Mouse (Mus musculus): ENCODE measurements around the gene Pnmal2. TPM values are rescaled to one million over a fixed set of nuclear protein-coding genes. Genes with fewer than 3 reads are reported as not detected.

The Pnmal2 gene
- polyA plus RNA-seq, 1 experiment, result not detected

DNA sequence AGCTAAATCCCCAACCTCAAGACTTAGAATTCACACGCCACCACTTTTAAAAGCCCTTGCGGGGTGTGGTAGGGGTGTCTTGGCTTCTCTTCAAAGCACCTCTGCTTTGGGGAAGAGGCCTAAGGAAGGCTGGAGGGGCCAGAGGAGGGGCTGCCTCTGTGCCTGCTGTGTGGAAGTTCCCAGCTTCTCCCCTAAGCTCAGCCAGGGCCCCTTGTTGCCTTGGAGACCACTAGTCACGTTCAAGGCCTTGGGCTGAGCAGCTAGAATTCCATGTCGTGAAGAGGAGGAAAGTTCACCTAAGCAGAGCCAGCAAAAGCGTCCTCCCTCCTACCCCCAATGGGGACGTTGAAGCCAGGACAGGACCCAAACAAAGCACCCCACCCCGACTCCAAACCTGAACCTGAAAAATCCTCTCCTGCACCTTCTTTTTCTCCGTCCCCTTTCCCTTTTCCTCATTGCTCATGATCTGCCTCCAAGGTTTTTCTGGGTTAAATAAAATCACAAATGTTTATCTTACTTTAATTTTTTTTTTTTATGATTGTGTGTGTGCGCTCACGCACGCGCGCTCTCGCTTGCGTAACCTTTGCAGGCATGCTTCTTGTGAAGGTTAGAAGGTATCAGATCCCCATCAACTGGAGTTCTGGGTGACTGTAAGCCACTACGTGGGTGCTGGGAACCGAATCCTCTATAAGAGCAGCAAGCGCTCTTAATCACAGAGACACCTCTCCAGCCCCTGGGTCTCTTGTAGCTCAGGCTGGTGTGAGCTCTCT lies 47.4 kb downstream of the Pnmal2 start:
- H3K4me3 ChIP-seq (replicated peaks), result no peak overlapping the region
- H3K4me1 ChIP-seq, result peaks cover 67% of the 10 kb centered on the region
- H3K27me3 ChIP-seq (replicated peaks), result peaks cover 4% of the 10 kb centered on the region
- H3K36me3 ChIP-seq (replicated peaks; ENCODE audit: low read length), result peaks cover 15% of the 10 kb centered on the region
- H3K9me3 ChIP-seq, result no peaks in the 10 kb centered on the region
- no peak for TF ChIP-seq FLI1 (IDR thresholded peaks at IDR 0.05; ENCODE audit: low read length)
- no peak for TF ChIP-seq GATA1 (IDR thresholded peaks at IDR 0.05; ENCODE audit: borderline replicate concordance, low read length)

DNA sequence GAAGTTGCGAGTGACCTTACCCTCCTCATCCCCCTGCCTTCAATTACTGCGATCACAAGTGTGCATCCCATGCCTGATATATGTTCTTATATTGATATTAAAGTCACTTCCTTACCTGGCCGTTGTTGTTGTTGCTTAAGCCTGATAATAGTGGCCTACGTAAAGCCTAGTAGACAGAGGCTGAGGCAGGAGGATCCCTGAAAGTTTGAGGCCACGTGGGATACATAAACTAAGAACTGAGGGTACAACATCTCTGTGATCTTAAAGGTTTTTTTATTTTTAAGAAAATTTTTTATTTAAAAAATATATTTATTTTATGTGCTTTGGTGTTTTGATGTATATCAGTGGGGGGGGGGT lies 47.9 kb downstream of the Pnmal2 start, which contains the start of gene Ccdc8:
Gene Ccdc8 (plus strand): TSS at position 258 of the 357 bp plus-strand sequence.
- Histone ChIP-seq H3K4me1 (peaks cover 63% of the 10 kb centered on the region), H3K27me3 (replicated peaks) (peaks cover 4% of the 10 kb centered on the region), H3K4me3 (replicated peaks) (peak within 1 kb of the TSS; percentile 92), H3K9me3 (no peaks in the 10 kb centered on the region), H3K36me3 (replicated peaks; ENCODE audit: low read length) (peaks cover 17% of the 10 kb centered on the region)
- TF ChIP-seq GATA1 (IDR thresholded peaks at IDR 0.05; ENCODE audit: borderline replicate concordance, low read length) (no peak), FLI1 (IDR thresholded peaks at IDR 0.05; ENCODE audit: low read length) (no peak)

DNA sequence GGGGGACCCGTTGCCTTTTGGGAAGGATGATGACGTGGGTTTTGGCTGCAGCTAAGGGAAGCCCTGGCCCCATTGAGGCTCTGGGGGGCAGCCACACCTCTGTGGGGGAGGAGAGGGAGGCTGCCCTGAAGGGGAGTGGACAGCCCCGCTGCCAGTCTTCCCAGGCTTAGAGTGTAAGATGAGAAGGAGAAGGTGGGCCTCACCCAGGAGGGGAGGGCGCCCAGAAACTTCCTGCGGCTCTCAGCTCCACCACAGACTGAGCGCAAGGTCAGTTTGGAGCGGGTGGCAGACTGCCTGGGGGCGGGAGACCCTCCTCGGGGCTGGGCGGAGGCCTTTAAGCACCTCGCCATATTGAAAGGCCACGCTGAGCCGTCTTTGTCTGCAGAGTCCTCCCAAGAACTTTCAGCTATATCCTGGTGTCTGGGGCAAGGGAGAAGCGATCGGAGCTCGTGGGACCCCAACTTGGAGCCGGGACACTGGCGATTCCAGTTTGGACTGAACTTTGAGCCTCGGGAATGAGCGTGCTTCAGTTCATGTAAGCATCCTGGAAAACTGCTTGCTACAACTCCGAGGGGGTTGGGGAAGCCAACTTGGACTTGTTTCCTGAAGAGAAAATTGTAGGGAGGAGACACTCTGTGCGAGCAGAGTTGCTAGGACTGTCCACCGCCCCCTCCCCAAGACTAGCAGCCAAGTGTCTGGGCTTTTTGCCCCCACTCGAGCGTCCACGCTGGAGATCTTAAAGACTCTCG lies 49.3 kb downstream of the Pnmal2 start:
- H3K9me3 ChIP-seq, result no peaks in the 10 kb centered on the region
- TF ChIP-seq FLI1 (IDR thresholded peaks at IDR 0.05; ENCODE audit: low read length) (no peak), GATA1 (IDR thresholded peaks at IDR 0.05; ENCODE audit: borderline replicate concordance, low read length) (no peak)
- H3K36me3 ChIP-seq (replicated peaks; ENCODE audit: low read length), result peaks cover 31% of the 10 kb centered on the region
- peaks cover 4% of the 10 kb centered on the region for H3K27me3 ChIP-seq (replicated peaks)
- peaks cover 74% of the 10 kb centered on the region for H3K4me1 ChIP-seq
- H3K4me3 ChIP-seq (replicated peaks), result peak overlapping the region; percentile 92

DNA sequence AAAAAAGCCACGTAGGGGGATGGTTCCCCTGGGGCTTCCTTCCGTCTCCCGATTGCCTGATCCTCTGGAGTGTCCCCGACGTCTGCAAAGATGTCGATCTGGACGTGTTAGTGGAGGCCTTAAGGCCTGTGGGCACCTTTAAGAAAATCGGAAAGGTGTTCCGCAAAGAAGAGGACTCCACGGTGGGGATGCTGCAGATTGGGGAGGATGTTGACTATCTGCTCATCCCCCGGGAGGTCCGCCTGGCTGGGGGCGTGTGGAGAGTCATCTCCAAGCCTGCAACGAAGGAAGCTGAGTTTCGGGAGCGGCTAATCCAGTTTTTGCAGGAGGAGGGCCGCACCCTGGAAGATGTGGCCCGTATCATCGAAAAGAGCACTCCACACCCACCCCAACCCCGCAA lies 49.9 kb downstream of the Pnmal2 start:
- Histone ChIP-seq H3K4me1 (peaks cover 79% of the 10 kb centered on the region), H3K9me3 (no peaks in the 10 kb centered on the region), H3K4me3 (replicated peaks) (peak overlapping the region; percentile 92), H3K27me3 (replicated peaks) (peaks cover 4% of the 10 kb centered on the region), H3K36me3 (replicated peaks; ENCODE audit: low read length) (peaks cover 35% of the 10 kb centered on the region)
- no peak for TF ChIP-seq GATA1 (IDR thresholded peaks at IDR 0.05; ENCODE audit: borderline replicate concordance, low read length)
- no peak for TF ChIP-seq FLI1 (IDR thresholded peaks at IDR 0.05; ENCODE audit: low read length)

DNA sequence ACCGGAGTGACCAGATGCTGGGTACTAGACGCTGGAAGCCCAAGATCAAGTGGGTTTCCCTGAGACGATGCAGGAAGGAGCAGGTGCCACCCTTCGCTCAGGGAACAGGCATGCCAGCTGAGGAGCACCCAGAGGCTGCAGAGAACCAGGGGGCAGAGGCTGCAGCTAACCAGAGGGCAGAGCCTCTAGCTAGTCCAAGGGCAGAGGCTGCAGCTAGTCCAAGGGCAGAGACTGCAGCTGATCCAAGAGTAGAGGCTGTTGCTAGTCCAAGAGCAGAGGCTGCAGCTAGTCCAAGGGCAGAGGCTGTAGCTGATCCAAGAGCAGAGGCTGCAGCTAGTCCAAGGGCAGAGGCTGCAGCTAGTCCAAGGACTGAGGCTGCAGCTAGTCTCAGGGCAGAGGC lies 50.9 kb downstream of the Pnmal2 start:
- Histone ChIP-seq H3K9me3 (no peaks in the 10 kb centered on the region), H3K36me3 (replicated peaks; ENCODE audit: low read length) (peaks cover 45% of the 10 kb centered on the region), H3K4me1 (peaks cover 75% of the 10 kb centered on the region), H3K4me3 (replicated peaks) (peak overlapping the region; percentile 92), H3K27me3 (replicated peaks) (peaks cover 4% of the 10 kb centered on the region)
- TF ChIP-seq GATA1 (IDR thresholded peaks at IDR 0.05; ENCODE audit: borderline replicate concordance, low read length), result no peak
- no peak for TF ChIP-seq FLI1 (IDR thresholded peaks at IDR 0.05; ENCODE audit: low read length)

Other genes starting within 250 kb of the Pnmal2 start
- not detected in 2 replicates for gene Ceacam9, start 222.8 kb upstream of the Pnmal2 start, polyA plus RNA-seq (2012; ENCODE audit: insufficient read depth, low replicate concordance)
- gene Ap2s1, start 206.3 kb upstream of the Pnmal2 start, polyA plus RNA-seq (2012; ENCODE audit: insufficient read depth, low replicate concordance), result 1,190 and 1,969 TPM in 2 replicates
- gene Slc1a5, start 163.3 kb upstream of the Pnmal2 start, polyA plus RNA-seq (2012; ENCODE audit: insufficient read depth, low replicate concordance), result 35.2 and 52.2 TPM in 2 replicates
- 83.0 and 118 TPM in 2 replicates for gene Strn4, start 128.8 kb upstream of the Pnmal2 start, polyA plus RNA-seq (2012; ENCODE audit: insufficient read depth, low replicate concordance)
- gene Fkrp, start 128.0 kb upstream of the Pnmal2 start, polyA plus RNA-seq (2012; ENCODE audit: insufficient read depth, low replicate concordance), result 14.8 and 21.1 TPM in 2 replicates
- gene Prkd2, start 101.8 kb upstream of the Pnmal2 start, polyA plus RNA-seq (2012; ENCODE audit: insufficient read depth, low replicate concordance), result 54.4 and 70.1 TPM in 2 replicates
- gene Dact3, start 69.4 kb upstream of the Pnmal2 start, polyA plus RNA-seq (2012; ENCODE audit: insufficient read depth, low replicate concordance), result 3.3 and 10.9 TPM in 2 replicates
- gene Gng8, start 52.9 kb upstream of the Pnmal2 start, polyA plus RNA-seq (2012; ENCODE audit: insufficient read depth, low replicate concordance), result not detected in 2 replicates
- gene Ptgir, start 38.2 kb upstream of the Pnmal2 start, polyA plus RNA-seq (2012; ENCODE audit: insufficient read depth, low replicate concordance), result 56.9 and 66.7 TPM in 2 replicates
- gene Calm3, start 20.6 kb upstream of the Pnmal2 start, polyA plus RNA-seq (2012; ENCODE audit: insufficient read depth, low replicate concordance), result 823 and 866 TPM in 2 replicates
- gene Pnmal1, start 15.0 kb downstream of the Pnmal2 start, polyA plus RNA-seq (2012; ENCODE audit: insufficient read depth, low replicate concordance), result not detected in 2 replicates
- gene Gm42372, start 38.4 kb downstream of the Pnmal2 start, polyA plus RNA-seq (2012; ENCODE audit: insufficient read depth, low replicate concordance), result 0.06 and 1.4 TPM in 2 replicates
- 2.9 and 5.3 TPM in 2 replicates for gene Ccdc8, start 48.0 kb downstream of the Pnmal2 start, polyA plus RNA-seq (2012; ENCODE audit: insufficient read depth, low replicate concordance)
- 55.6 and 70.0 TPM in 2 replicates for gene Ppp5c, start 83.2 kb downstream of the Pnmal2 start, polyA plus RNA-seq (2012; ENCODE audit: insufficient read depth, low replicate concordance)
- gene Hif3a, start 117.7 kb downstream of the Pnmal2 start, polyA plus RNA-seq (2012; ENCODE audit: insufficient read depth, low replicate concordance), result 3.3 and 5.6 TPM in 2 replicates
- gene Psg16, start 129.4 kb downstream of the Pnmal2 start, polyA plus RNA-seq (2012; ENCODE audit: insufficient read depth, low replicate concordance), result not detected in 2 replicates
- not detected in 2 replicates for gene Ceacam3, start 205.6 kb downstream of the Pnmal2 start, polyA plus RNA-seq (2012; ENCODE audit: insufficient read depth, low replicate concordance)

All from megakaryocyte, embryonic 14.5 days (primary cell).